Mouse (Mus musculus) heart, embryonic 14.5 days (tissue): ENCODE data around the gene Myrfl. TPM values are rescaled to one million over a fixed set of nuclear protein-coding genes. Genes with fewer than 3 reads are reported as not detected.

ENCODE experiments used
- ATAC-seq: fragments of 200-750 bp; cut with Nextera tagmentation; 2 replicates; pipeline ENCODE4 v1.8.0; 2017; ENCODE audit warnings: low read depth, moderate TSS enrichment; ENCODE audit not compliant: insufficient number of reproducible peaks, insufficient read depth, low FRiP score
- H3K27ac ChIP-seq, 2 experiments: fragments of 200-500 bp in 1 of 2; fragments of 300-500 bp in 1 of 2; sonication (generic) in 1 of 2; replicated peaks in 1 of 2; 2 replicates each; pipeline ENCODE4 v1.5.1; 2012 to 2014; ENCODE audit warnings: low read depth in 2 of 2, low read length in 2 of 2, control low read depth in 1 of 2, mild to moderate bottlenecking in 1 of 2, mixed read lengths in 1 of 2; ENCODE audit not compliant: control insufficient read depth in 1 of 2, insufficient read depth in 1 of 2
- H3K27me3 ChIP-seq: fragments of 300-500 bp; sonication (generic); 2 replicates; pipeline ENCODE4 v1.6.1; 2014; ENCODE audit warnings: mild to moderate bottlenecking, low read length, control low read depth; ENCODE audit not compliant: control insufficient read depth, insufficient read depth
- H3K36me3 ChIP-seq: fragments of 300-500 bp; sonication (generic); 2 replicates; pipeline ENCODE4 v1.6.1; 2014; ENCODE audit warnings: mild to moderate bottlenecking, control low read depth, low read length, mixed read lengths; ENCODE audit not compliant: control insufficient read depth, insufficient read depth
- H3K4me1 ChIP-seq, 2 experiments: fragments of 200-500 bp in 1 of 2; fragments of 300-500 bp in 1 of 2; sonication (generic) in 1 of 2; 2 replicates each; pipeline ENCODE4 v1.6.1; 2012 to 2014; ENCODE audit warnings: low read length in 2 of 2, control low read depth in 1 of 2, mixed read lengths in 1 of 2; ENCODE audit not compliant: control insufficient read depth in 2 of 2, insufficient read depth in 2 of 2
- H3K4me2 ChIP-seq: fragments of 300-500 bp; sonication (generic); 2 replicates; pipeline ENCODE4 v1.6.1; 2014; ENCODE audit warnings: mild to moderate bottlenecking, low read length
- H3K4me3 ChIP-seq, 2 experiments: fragments of 200-500 bp in 1 of 2; fragments of 300-500 bp in 1 of 2; sonication (generic) in 1 of 2; 2 replicates each; pipeline ENCODE4 v1.5.1; 2012 to 2014; ENCODE audit warnings: low read length in 2 of 2, mild to moderate bottlenecking in 2 of 2, control low read depth in 1 of 2, low read depth in 1 of 2, moderate library complexity in 1 of 2; ENCODE audit not compliant: control insufficient read depth in 1 of 2, insufficient read depth in 1 of 2
- H3K9ac ChIP-seq: fragments of 300-500 bp; sonication (generic); 2 replicates; pipeline ENCODE4 v1.6.1; 2014; ENCODE audit warnings: mild to moderate bottlenecking, low read length
- H3K9me3 ChIP-seq: fragments of 300-500 bp; sonication (generic); 2 replicates; pipeline ENCODE4 v1.6.1; 2016; ENCODE audit warnings: low read length, control low read depth; ENCODE audit not compliant: control insufficient read depth
- WGBS: fragments of 180-500 bp; shearing (Covaris S2); extraction: QIAGEN DNeasy Blood & Tissue Kit; methylation state at CpG from one replicate; pipeline ENCODE4 v1.1.7; 2014; 5-methylcytosine and 5-hydroxymethylcytosine counted together
- polyA plus RNA-seq: library from polyadenylated mRNA; unstranded; fragments of >200 nt; fragmentation: Nextera tagmentation; extraction: Ambion mirVana; gene quantifications from 2 replicates; pipeline ENCODE4 v1.2.1, GENCODE M21; 2014

Gene Myrfl
- polyA plus RNA-seq, 1 experiment from 2014 or later = 0.26 TPM

GRCm38 (mm10) chr10:116727702-116728298 lies 168.9 kb downstream of the Myrfl start:
- WGBS = 12% methylated on average over 14 of the region's 14 CpGs
- Histone ChIP-seq H3K4me2 (peak overlapping the region; percentile 67), H3K9me3 (peaks cover 4% of the 10 kb centered on the region; the same call in 1 of the 2 replicates), H3K36me3 (no peaks in the 10 kb centered on the region), H3K9ac (peak overlapping the region; percentile 57), H3K27ac (peak overlapping the region; percentile 29 to 55), H3K27me3 (0 out of 2 replicates have a peak, but pooled peaks cover 3% of the 10 kb centered on the region), H3K4me1 (peaks cover 9 to 15% of the 10 kb centered on the region in 2 experiments), H3K4me3 (peak overlapping the region; percentile 2 to 34)
- ATAC-seq = 0 out of 2 replicates have a peak, but pooled peaks have one; percentile 32

Other genes with a start within 250 kb of the Myrfl start
- gene Rab3ip, start 53.9 kb upstream of the Myrfl start, polyA plus RNA-seq = 66.2 and 70.9 TPM in 2 replicates
- not detected in 2 replicates for gene Gm10271, start 75.7 kb upstream of the Myrfl start, polyA plus RNA-seq
- gene Best3, start 89.4 kb upstream of the Myrfl start, polyA plus RNA-seq = 0.77 and 0.81 TPM in 2 replicates
- 80.5 and 84.2 TPM in 2 replicates for gene Lrrc10, start 148.4 kb upstream of the Myrfl start, polyA plus RNA-seq
- 178 and 183 TPM in 2 replicates for gene Cct2, start 166.9 kb upstream of the Myrfl start, polyA plus RNA-seq